Comparison of ENCODE assay signal across 11 mouse cellular contexts in genomic region chr7:66623436-66623835, GRCm38 (mm10).
DNase-seq lines count a peak whose midpoint lies in the region; ATAC-seq lines count a peak whose summit lies in the region.
"Had no signal": no experiment of that assay in that cellular context is flagged by ENCODE, and none has a peak within 500 bp of the region (broad histone marks: within the 10 kb centered on the region; RNA-seq: fewer than 3 reads in every experiment).

No protein-coding gene starts in this region.

- no peak for ATAC-seq in hindbrain, embryonic 11.5 days (ENCODE audit: low FRiP score)
- ATAC-seq in midbrain, embryonic 13.5 days: no peak
- ATAC-seq: hindbrain, embryonic 16.5 days had no signal

- no peaks in the 10 kb centered on the region for H3K27me3 ChIP-seq in hindbrain, embryonic 10.5 days (ENCODE audit: insufficient read depth, poor library complexity, severe bottlenecking)
- H3K27me3 ChIP-seq in hindbrain, embryonic 11.5 days (ENCODE audit: control insufficient read depth, insufficient read depth, low read length): no peaks in the 10 kb centered on the region
- H3K27me3 ChIP-seq in midbrain, embryonic 13.5 days: no peaks in the 10 kb centered on the region

- no peak overlapping the region for H3K9ac ChIP-seq in hindbrain, embryonic 11.5 days (ENCODE audit: low read depth, low read length)
- H3K9ac ChIP-seq in midbrain, embryonic 13.5 days (replicated peaks): no peak overlapping the region

- WGBS in hindbrain, embryonic 10.5 days: 76% methylated on average over 3 of the region's 3 CpGs
- WGBS in hindbrain, embryonic 11.5 days: 59% methylated on average over 3 of the region's 3 CpGs
- 85% methylated on average over 3 of the region's 3 CpGs for WGBS in midbrain, embryonic 13.5 days

- H3K4me2 ChIP-seq in hindbrain, embryonic 11.5 days (replicated peaks; ENCODE audit: low read depth, low read length): no peak overlapping the region
- no peak overlapping the region for H3K4me2 ChIP-seq in midbrain, embryonic 13.5 days (replicated peaks)
- H3K4me2 ChIP-seq: midbrain, embryonic 11.5 days had no signal

- H3K27ac ChIP-seq in hindbrain, embryonic 10.5 days: no peak overlapping the region
- no peak overlapping the region for H3K27ac ChIP-seq in hindbrain, embryonic 11.5 days (ENCODE audit: low read depth, low read length)
- no peak overlapping the region for H3K27ac ChIP-seq in midbrain, embryonic 13.5 days

- H3K36me3 ChIP-seq in hindbrain, embryonic 10.5 days: no peaks in the 10 kb centered on the region
- no peaks in the 10 kb centered on the region for H3K36me3 ChIP-seq in hindbrain, embryonic 11.5 days (ENCODE audit: control insufficient read depth, insufficient read depth, low read length)
- no peaks in the 10 kb centered on the region for H3K36me3 ChIP-seq in midbrain, embryonic 13.5 days

- H3K4me1 ChIP-seq in hindbrain, embryonic 10.5 days (replicated peaks): no peaks in the 10 kb centered on the region
- no peaks in the 10 kb centered on the region for H3K4me1 ChIP-seq in hindbrain, embryonic 11.5 days (replicated peaks; ENCODE audit: control insufficient read depth, insufficient read depth, low read length)
- H3K4me1 ChIP-seq in midbrain, embryonic 13.5 days (replicated peaks): no peaks in the 10 kb centered on the region

- intact Hi-C loops in heart, postnatal 36 days (cut with DNase I): no loop called here

- DNase-seq in hindbrain, embryonic 10.5 days (ENCODE audit: low spot score): peak; percentile 5
- DNase-seq in hindbrain, embryonic 11.5 days (ENCODE audit: low spot score): no peak
- DNase-seq in embryo, embryonic 11 days: peak; percentile 23
- DNase-seq in heart, postnatal 36 days: peak; percentile 18 to 23
- DNase-seq in lung, postnatal 4 days: peak; percentile 41 to 75
- DNase-seq in cerebellum, adult 9-10 months: no peak
- no peak for DNase-seq in cerebellum, adult 18-20 months

- no peak overlapping the region for H3K4me3 ChIP-seq in hindbrain, embryonic 10.5 days
- no peak overlapping the region for H3K4me3 ChIP-seq in hindbrain, embryonic 11.5 days (ENCODE audit: low read depth, low read length)
- H3K4me3 ChIP-seq in midbrain, embryonic 13.5 days (replicated peaks): no peak overlapping the region
- H3K4me3 ChIP-seq: erythroblast, embryonic 14.5 days had no signal

- H3K9me3 ChIP-seq in hindbrain, embryonic 10.5 days: peaks cover 3% of the 10 kb centered on the region; the same call in 1 of the 2 replicates
- no peaks in the 10 kb centered on the region for H3K9me3 ChIP-seq in hindbrain, embryonic 11.5 days (ENCODE audit: control insufficient read depth, low read length)
- H3K9me3 ChIP-seq in midbrain, embryonic 13.5 days: no peaks in the 10 kb centered on the region

Comparison
In these comparisons a context has a peak if more than half of its experiments do, and no peak if none do; other contexts are left out.
1. DNase-seq: peak in hindbrain, embryonic 10.5 days (single experiment), embryo, embryonic 11 days (single experiment), heart, postnatal 36 days (2 of 2) and lung, postnatal 4 days (2 of 2); none in hindbrain, embryonic 11.5 days (single experiment), cerebellum, adult 9-10 months (single experiment) and cerebellum, adult 18-20 months (0 of 2).